Mouse (Mus musculus): Measurements from ENCODE around the gene Prps2.

DNA sequence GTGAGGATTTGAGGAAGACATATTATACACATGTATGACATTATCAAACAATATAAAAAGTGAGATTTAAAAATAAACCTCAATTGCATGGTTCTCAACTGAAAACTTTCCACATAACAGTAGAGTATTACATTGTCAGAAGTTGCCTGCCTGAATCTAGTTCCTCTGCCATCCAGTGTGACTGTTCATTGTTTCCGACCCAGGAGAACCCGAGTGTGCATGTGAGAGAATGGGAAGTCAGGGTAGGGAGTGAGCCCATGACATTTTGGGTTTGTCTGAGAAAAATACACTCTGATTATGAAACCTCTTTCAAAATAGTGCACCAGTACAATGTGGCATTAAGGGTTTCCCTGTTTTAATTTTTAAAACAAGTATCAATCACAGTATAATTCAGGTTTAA is 28.9 kb downstream of the Prps2 start:
- TF ChIP-seq MAFK (IDR thresholded peaks at IDR 0.05; ENCODE audit: insufficient replicate concordance, low read length) (no peak), POLR2A (IDR thresholded peaks at IDR 0.05; ENCODE audit: low read depth, low read length) (no peak), BHLHE40 (IDR thresholded peaks at IDR 0.05; ENCODE audit: low read depth, low read length) (no peak), MXI1 (IDR thresholded peaks at IDR 0.05; ENCODE audit: low read depth, low read length) (no peak), CTCF (conservative IDR thresholded peaks at IDR 0.05 in 1 of 2, IDR thresholded peaks at IDR 0.05 in 1 of 2; ENCODE audit: low read depth in 2 of 2, low read length in 2 of 2) (no peak), EP300 (IDR thresholded peaks at IDR 0.05; ENCODE audit: low read length) (no peak), RCOR1 (conservative IDR thresholded peaks at IDR 0.05; ENCODE audit: low read depth, low read length) (no peak), ZNF384 (IDR thresholded peaks at IDR 0.05; ENCODE audit: low read depth, low read length) (no peak)

Data from CH12.LX (cell line).